Mouse (Mus musculus): ENCODE measurements at regions not wholly inside any gene's neighbourhood (a gene's known extent, or its start where the extent isn't known, plus 50 kb on each side); places are given as distances from the start of the nearest gene placed in this dataset.

DNA sequence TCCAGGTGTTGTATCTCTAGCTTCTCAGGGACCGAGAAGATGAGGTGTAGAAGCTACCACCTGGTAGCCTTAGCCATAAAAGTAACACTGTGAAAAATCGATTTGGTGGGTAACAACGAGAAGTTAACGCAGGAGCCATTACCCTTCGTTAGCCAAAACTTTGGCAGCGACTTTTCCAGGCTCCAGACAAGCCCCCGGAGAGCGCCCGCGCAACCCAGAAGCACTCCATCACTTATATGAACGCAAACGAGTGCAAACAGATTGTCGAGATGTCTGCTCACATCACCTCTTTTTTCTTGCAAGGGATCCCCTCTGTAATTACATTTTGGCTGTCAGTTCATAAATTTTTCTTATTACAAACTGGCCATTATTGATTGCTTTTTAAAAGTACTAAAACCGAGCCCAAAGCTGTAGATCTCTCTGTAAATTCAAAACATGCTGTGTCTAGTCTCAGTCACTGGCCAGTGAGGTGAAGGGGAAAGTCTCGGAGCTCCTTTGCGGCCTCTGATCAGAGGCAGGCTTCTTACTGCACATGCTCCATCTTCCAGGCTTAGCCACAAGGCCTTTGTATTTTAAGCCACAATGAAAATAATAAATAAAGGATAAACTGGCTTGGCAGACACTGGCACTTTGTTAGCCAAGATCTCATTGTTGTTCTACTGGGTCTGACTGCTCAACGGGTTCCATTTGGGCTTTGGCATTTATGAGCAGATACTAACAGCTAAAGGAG, 627.9 kb downstream of the Sox6 start:
- no peak for TF ChIP-seq CTCF (IDR thresholded peaks at IDR 0.05; ENCODE audit: control insufficient read depth, insufficient read depth, low read length)
- TF ChIP-seq POLR2A (IDR thresholded peaks at IDR 0.05; ENCODE audit: borderline replicate concordance, control insufficient read depth, low read depth, low read length), result no peak
